Mouse (Mus musculus) mammary gland, adult 2 months (tissue): ENCODE results near the gene Gm9964. TPM values are rescaled to one million over a fixed set of nuclear protein-coding genes. Genes with fewer than 3 reads are reported as not detected.

Experiments
- polyA plus RNA-seq: library from polyadenylated mRNA; depleted of rRNA; stranded (reverse); fragments of >200 nt; gene quantifications from 2 replicates; pipeline ENCODE4 v1.2.3, GENCODE M21; 2012; ENCODE audit warnings: low replicate concordance; rRNA removed

Gm9964 gene
- not detected in 2 replicates for polyA plus RNA-seq

DNA sequence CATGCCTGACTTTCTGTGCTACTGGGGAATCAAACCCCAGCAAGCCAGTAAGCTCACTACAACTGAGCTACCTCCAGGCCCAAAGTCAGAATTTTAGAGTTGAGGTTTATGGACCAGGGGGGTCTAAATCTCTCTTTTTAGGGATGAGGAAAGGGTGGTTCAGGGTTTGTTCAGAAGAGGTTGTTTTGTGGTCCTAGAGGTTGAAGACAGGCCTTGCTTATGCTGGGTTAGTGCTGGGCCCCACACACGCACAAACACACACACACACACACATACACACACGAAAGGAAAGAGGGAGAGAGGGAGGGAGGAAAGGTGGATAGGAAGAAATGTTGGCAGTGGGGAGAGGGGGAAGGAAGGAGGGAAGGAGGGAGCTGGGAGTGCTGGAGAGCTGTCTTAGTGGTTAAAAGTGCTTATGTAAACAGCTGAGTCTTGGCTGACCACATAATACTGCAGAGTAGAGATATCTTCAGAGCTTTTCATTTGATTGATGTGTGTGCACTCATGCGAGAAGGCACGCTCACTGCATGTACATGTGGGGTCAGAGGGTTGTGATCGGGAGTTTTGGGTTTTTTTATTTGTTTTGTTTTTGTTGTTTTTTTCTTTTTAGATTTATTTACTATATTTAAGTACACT is at the start of gene Gm9964:
Gm9964 (minus strand) TSS at position 51 of the 636 bp plus-strand sequence.

DNA sequence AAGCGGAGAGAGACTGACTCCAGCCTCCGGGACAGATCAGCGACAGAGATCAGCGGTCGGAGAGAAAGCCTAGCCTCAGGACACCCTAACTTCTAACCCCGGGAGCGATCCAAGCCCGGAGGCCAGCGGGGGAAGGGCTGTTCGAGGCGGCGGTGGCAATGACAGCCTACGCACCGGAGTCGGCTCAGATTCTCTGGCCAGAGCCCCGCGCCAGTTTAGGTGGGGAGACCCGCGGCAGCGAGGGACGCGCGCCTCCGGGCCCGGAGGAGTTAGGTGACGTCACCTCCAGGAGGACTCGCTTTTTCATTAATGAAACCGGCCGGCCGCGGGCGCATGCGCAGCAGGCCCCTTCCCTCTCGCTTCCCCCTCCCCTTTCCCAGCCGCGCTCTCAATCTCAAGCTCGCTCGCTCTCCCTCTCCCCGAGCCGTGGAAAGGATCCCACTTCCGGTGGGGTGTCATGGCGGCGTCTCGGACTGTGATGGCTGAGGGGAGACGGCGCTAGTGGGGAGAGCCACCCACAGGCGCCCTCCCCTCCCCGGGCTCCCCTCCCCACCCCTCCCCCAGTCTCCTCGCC is 42.6 kb upstream of the Gm9964 start, which contains the start of gene Nf1:
Nf1 (plus strand) TSS at position 460 of the 574 bp plus-strand sequence.

DNA sequence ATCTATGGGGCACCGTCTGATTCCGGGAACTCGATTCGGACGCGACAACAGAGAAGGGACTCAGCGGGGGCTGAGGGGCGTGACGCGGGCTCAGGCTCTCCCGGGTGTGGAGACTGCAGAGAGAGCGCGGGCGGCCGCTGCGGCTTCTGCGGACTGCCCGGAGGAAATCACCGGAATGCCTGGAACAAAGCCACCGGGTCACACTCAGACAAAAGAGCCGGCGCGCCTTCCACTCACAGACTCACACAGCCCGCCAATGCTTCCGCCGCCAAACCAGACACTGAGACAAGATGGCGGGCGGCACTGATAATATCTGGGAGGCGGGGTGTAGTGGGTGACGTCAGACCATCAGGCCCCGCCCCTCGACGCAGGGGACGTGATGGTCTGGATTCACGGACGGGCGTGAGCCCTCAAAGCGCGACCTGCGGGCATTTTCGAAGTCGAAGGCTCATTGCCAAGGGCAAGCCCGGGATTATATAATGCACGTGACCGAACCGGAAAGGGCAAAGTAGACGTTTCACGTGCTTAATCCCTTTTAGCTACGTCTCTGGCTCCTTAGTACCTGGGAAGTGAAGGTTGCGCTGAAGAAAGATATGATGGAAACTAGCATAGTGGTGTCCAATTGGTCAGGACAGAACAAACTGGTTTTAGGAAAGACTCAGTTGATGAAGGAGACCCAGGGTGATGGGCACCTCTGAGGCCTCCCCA is 42.2 kb downstream of the Gm9964 start, which contains the start of gene Wsb1:
Wsb1 (minus strand) TSS at position 281 of the 708 bp plus-strand sequence.

Other genes with a start within 250 kb of the Gm9964 start
- 39.3 and 46.4 TPM in 2 replicates for gene Ksr1, start 150.5 kb downstream of the Gm9964 start, polyA plus RNA-seq
- gene Wsb1, start 42.2 kb downstream of the Gm9964 start, polyA plus RNA-seq = 50.7 and 61.7 TPM in 2 replicates
- 8.1 and 12.5 TPM in 2 replicates for gene Nf1, start 42.8 kb upstream of the Gm9964 start, polyA plus RNA-seq
- not detected in 2 replicates for gene Omg, start 207.2 kb upstream of the Gm9964 start, polyA plus RNA-seq
- 34.7 and 49.1 TPM in 2 replicates for gene Evi2b, start 226.9 kb upstream of the Gm9964 start, polyA plus RNA-seq
- 1.3 and 1.5 TPM in 2 replicates for gene Evi2, start 233.7 kb upstream of the Gm9964 start, polyA plus RNA-seq
- 21.4 and 37.8 TPM in 2 replicates for gene Evi2a, start 233.7 kb upstream of the Gm9964 start, polyA plus RNA-seq